Mouse (Mus musculus) ZHBTc4 (cell line): ENCODE results near the gene Ntn1.
A peak's percentile ranks its signal among the peaks of the same experiment; 100 is the strongest.

Source experiments
- DNase-seq: peaks from one replicate; pipeline ENCODE4 v3.0.0-alpha.2; 2011; ENCODE audit warnings: low read depth, low spot score

The Ntn1 gene

DNA sequence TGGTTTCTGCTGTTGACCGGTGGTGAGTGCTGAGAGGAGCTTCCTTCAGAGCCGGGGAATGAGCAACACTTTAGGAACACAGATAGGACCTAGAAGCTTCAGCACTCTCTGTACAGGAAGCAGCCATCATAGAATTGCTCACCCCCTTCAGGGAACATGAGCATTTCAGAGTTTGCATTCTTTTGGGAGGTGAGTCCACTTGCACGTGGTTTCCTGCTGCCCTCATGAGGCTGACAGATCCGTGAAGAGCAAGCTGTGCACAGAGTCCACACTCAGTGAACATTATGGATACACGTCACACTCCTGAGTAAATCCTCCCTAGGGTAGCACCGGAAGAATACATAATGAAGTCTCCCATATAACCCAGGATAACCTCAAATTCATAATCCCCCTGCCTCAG, 205.5 kb downstream of the Ntn1 start:
- DNase-seq = no peak

GRCm38 (mm10) chr11:68190849-68191248, 209.8 kb downstream of the Ntn1 start:
- DNase-seq = no peak

GRCm38 (mm10) chr11:68188695-68189201, 211.9 kb downstream of the Ntn1 start:
- DNase-seq = peak; percentile 39

DNA sequence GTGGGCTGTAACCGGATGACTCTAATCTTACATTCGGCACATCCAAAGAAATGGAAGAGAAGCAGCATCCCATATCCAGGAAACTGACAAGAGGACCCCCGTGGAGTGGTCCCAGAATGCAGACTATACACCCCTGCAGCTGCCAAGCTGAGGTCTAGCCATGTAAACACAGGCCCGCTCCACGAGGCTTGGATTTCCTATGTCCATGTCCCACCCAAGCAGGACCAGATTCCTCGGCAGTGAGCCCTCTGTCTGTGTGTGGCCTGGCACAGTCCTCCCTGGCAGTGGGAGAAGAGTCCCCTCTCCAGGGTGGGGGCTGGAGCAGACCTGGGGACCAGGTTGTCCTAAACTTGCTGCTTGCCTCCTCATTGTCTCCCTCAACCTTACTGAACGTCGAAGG, 213.4 kb downstream of the Ntn1 start:
- DNase-seq = no peak

- no peak for DNase-seq
Measured at GRCm38 (mm10) chr11:68185647-68186046, 215.0 kb downstream of the Ntn1 start.

GRCm38 (mm10) chr11:68177415-68177814, 223.2 kb downstream of the Ntn1 start:
- DNase-seq = no peak

DNA sequence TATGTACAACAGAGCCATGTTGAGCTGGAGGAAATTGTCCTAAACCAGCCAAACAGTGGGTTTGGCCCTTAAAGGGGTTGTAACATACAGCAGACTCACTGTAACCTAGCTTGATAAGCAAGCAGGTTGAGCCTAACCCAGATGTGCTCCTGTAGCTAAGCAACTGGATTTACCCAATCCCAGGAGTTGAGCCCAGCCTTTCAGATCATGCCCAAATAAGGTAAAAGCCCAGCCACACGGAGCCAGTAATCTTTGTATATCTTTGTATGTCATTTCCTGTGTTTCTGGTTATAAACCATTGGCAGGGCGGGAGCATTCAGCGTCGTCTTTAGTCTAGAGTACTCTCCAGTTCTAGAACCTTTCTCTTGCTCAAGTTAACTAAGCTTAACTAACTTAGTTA, 224.1 kb downstream of the Ntn1 start:
- peak; percentile 21 for DNase-seq

- DNase-seq = no peak
Measured at GRCm38 (mm10) chr11:68172648-68173045, 228.0 kb downstream of the Ntn1 start.

DNA sequence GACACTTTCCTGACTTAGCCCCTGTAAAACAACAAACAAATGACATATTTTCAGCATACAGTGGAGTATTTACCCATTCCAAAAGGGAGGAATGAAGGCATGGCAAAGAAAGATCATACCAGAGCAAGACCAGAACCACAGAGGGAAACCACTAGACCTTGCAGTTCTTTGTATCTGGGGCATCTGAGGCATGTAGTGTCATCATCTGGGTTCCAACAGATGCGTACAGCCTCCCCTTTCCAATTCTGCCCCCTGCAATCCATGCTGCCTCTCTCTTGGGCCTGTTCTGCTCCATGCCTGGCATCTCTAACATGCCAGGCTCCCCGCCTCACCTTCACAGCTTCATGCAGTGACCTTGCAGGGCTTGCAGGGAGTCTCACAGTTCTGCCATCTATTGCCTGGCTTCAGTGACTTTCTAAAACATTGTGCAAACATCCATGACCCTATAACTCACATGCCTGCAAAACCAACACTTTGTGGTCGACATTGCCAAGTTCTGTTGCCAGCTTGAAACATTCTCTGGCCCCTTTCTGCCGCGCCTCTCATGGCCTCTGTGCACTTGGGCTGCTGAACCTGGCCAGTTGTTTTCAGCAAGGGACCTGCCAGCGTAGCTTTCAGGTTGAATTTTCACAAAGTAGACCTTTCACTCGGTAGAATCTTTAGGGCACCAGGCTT, 228.5 kb downstream of the Ntn1 start:
- no peak for DNase-seq

- DNase-seq = no peak
Measured at GRCm38 (mm10) chr11:68168427-68168826, 232.2 kb downstream of the Ntn1 start.

- no peak for DNase-seq
Measured at GRCm38 (mm10) chr11:68164408-68164807, 236.2 kb downstream of the Ntn1 start.

- no peak for DNase-seq
Measured at GRCm38 (mm10) chr11:68159867-68160266, 240.8 kb downstream of the Ntn1 start.
